Mouse (Mus musculus) MEL-GATA-1-ER (cell line): ENCODE measurements around the gene Wdfy2.

Experiments used
- DNase-seq: peaks from one replicate; pipeline ENCODE4 v3.0.0-alpha.2; 2012; ENCODE audit warnings: low read depth; ENCODE audit errors: extremely low read depth

The Wdfy2 gene

DNA sequence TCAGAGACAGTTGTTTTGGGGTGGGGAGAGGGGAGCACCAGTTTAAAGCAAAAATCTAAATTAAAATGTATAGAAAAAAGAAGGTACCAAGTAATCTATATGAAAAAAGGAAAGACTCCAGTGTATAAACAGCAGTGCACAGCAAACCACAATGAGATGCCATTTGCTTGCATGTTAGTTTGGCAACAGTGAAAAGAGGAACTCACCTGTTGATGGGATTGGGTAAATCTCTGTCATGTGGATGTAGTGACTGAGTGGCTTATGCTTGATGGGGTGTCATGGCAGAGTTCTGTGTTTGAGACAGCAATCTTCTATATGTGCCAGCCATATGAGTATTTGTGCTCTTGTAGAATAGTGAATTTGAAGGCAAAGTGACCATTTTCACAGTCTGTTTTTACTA, 85.2 kb downstream of the Wdfy2 start:
- no peak for DNase-seq

DNA sequence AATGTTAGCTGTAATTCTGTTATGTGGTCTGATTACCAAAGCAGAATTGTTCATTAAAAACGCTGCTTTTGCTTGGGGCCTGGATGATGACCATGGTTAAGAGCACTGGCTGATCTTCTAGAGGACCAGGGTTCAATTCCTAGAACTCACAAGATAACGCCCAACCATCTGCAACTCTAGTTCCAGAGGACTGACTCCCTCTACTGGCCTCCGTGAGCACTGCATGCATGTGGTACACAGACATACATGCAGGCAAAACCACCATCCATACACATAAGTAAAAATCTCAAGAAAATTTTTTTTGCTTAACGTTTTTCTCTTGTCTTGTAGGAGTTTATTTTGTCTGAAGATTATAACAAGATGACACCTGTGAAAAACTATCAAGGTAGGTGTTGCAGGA, 87.3 kb downstream of the Wdfy2 start:
- no peak for DNase-seq

DNA sequence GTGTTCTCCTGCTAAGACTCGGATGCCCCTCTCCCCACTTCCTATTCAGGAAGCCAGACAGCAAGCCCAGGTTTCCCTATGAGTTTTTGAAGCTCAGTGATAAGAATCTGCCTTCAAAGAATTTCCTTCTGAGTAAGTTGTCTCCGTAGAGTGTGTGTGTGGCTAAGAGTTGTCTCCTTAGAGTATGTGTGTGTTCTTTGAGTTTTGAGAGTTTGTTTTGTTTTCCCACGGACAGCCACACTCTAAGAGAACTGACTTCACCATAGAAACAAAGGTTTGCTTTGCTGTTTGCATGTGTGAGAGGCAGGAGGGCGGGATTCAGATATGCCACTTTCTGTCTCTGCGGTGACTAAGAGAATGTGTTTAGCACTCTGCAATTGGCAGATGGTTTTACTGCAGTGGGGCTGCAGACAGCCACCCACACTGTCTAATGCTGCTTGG, 90.6 kb downstream of the Wdfy2 start:
- DNase-seq, result no peak

DNA sequence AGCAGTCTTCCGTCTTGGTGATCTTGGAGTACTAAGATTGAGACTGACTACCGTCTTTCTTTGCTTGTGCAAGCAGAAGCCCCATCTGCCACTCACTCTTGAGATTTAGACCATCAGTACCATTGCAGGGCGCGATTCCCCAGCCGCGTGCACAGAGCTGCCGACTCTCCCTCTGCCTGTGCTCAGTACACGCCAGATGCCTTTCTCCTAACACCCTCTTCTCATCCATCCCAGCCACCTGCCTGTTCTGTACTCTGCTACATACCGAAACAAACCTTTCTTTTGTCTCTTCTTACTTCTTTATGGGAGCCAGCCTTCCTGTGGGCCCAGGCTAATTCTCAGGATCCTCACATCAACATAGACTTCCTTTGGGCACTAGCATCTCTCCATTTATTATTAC, 97.9 kb downstream of the Wdfy2 start:
- no peak for DNase-seq

DNA sequence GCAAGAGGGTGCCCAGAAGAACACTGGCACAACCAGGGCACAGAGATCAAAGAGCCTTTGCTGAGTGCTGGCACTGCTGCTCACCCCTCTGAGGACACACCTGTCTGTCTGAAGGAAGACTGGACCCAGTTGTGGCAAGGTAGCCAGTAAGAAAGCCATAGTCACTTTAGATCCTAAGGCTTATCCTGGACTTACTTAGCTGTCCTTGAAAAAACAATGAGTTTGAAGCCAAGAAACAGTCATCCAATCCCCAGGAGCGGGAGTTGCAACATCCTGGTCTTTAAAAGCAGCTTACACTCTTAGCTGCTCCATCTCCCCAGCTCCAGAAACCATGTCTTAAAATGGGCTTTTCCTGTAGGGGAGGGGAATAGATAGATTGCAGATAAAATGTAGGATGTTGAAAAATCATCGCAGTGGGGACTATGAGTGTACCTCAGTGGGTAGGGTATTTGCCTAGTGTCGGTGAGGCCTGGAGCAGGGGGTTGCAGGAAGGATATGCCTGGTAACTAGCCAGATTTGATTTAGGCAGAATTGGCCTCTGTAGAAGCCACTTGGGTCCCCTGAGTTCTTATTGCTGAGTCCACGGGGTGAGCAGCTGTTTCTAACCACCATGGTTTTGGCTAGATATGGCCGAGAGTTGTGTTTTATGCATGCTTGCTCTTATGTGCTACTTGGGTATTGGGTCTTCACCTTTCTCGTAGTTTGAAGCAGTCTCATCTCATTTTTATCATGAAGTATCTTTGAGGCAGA, 99.3 kb downstream of the Wdfy2 start:
- DNase-seq, result no peak

DNA sequence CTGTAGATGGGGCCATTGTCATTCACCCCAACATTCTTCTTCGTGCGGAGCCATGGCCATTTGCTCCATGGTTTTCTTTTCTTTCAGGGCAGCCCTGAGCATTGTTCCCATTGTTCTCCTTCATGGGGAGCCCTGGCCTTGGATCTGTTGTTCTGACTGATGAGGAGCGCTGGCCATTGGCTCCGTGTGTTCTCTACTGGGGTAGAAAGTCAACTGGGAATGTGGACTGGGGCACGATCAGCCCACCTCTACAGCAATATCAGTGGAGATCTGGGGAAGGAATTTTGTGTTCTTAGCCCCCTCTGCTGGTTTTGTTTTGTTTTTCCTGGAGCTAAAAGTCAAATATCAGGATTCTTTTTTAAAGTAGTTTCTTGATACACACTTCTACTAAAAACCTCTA, 100.2 kb downstream of the Wdfy2 start:
- DNase-seq, result no peak

DNA sequence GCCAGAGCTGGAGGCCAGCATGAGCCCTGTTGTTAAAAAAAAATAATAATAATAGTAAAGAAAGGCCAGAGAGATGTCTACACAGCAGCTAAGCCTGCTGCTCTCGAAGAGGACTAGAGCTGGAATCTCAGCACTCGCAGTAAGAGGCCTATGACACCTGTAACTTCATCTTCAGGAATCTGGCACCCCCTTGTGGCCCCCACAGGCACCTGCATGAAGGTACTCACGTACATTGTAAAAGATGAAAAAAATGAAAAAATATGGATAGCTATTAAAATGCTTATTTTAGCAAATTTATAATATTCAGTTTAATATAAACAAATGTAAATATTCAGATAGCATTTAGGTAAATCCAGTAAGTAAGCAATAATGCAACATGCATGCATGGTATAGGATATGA, 102.0 kb downstream of the Wdfy2 start:
- no peak for DNase-seq

DNA sequence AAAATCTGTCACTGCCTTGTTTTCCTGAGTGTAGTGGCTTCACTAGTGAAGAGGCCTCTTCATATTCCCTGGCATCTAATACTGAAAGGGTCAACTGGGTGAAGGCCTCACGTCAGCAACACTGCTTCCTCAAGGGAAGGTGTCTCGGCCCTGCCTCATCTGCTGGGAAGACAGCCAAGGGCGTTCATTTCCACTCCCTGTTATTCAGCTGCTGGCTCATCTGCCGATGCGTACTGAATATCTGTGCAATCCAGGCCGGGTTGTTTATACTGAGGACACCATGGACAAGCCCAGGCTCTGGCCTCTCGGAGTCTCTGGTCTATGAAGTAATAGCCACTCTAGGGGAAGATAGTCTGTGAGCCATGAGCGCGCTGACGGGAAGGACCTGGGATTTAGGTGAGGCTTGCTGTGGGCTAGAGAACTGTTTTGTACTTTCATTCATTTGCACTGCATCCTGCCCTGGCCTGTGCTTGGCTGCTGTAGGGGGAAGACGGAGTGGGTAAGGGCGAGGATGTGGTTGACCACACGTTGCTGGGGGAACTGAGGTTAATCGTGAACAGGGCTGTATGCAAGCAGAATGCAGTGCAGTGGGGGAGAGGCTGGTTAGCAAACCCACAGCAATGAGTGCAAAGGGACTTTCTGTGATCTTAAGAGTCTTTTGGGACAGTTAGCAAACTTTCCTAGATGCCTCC, 103.1 kb downstream of the Wdfy2 start:
- DNase-seq, result no peak

DNA sequence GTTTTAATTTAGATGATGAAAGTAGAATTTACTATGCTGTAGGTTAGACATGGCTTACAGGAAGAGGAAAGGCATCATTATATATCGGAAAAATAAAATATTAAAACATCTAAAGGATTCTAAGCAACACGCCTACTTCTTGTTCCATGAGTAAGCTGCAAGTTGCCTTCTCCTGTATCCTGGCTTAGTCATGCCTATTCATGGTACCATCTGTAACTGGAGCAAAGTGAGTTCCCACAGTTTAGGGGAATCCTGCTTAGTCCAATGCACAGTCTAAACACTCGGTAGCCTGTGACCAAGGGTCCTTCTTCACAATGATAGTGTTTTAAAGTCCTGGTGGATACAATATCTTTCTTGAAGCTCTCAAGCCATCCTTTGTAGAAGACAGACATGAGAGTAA, 109.3 kb downstream of the Wdfy2 start:
- DNase-seq, result no peak

DNA sequence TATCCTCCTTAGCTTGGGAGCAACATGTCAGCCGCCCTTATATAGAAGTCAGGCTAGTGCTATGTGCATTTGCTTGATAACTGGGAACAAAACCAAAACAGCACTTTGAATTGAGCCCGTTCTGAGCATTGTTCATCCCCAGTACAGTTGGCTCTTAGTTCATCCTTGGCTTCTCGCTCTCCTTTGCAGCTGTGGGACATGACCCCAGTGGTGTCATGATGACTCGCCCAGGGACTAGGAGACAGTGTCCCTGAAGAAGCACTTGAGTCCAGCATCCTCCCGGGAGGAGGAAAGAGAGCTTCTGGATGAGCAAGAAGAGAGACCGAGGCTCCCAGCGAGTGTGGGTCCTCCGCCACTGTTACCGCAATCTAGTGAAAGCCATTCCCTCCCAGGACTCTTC, 118.6 kb downstream of the Wdfy2 start:
- DNase-seq, result no peak

DNA sequence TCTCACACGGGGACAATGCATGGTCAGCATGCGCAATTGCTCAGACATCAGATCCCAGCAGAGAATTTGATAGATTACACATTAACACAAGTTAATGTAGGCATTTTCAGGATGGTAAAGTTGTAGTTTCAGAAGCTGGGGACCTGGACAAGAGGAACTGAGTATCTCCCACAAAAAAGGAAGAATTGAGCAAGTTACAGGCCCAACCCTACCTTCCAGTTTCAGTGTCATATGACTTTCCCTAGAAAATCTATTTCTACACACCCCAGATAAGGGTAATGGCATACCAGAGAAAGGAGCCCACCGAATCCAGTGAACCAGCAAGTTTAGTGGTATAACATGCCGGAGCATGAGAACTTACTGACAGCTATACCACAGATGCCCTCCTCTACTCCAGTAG, 126.2 kb downstream of the Wdfy2 start:
- DNase-seq, result no peak

DNA sequence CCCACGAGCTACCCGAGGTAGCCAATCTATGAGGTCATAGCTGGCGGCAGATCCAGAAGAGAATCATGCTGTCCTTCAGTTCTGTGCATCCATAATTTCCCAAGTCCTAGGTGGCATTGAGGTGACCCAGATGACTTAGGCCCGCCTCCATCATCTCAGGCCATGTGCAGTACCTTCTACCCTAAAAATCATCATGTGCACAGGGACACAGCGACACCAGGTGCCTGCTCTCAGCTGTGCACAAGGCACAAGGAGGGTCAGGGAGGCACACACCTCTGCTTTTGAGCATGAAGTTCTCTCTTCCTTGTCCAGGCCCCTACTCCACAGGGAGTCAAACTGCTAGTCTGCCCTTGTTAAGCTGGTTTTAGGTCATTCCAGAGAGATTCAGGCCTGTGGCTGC, 127.9 kb downstream of the Wdfy2 start:
- no peak for DNase-seq

DNA sequence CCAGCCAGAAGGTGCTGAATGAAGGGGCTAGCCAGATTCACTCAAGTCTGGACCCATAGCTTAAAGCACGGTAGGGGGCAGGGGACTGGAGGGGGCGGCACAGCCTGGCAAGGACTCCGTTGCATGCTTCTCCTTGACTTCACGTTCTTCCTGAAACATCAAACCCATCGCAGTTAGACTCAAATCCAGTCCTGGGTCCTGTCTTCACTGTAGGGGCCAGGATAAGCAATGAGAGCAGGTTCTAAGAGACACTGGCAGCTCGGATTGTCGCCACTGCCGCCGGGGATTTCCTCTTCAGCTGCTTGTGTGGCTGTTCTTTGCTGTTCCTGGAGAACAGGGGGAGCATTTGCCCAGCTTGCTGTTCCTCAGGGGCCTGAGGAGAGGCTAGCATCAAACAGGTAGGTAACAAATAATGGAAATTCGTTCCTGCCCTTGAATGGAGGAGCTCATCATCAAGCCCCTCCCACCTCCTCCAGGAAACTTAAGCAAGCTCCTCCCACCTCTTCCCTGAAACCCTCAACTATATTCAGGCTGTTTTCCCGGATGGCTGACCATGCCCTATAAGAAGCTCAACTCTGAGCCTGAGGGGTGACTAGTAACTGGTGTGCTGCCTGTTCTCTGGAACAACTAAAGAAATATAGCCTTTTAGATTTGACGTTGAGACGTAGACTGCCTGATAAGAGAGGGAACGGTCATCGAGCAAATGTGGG, 128.5 kb downstream of the Wdfy2 start:
- no peak for DNase-seq

DNA sequence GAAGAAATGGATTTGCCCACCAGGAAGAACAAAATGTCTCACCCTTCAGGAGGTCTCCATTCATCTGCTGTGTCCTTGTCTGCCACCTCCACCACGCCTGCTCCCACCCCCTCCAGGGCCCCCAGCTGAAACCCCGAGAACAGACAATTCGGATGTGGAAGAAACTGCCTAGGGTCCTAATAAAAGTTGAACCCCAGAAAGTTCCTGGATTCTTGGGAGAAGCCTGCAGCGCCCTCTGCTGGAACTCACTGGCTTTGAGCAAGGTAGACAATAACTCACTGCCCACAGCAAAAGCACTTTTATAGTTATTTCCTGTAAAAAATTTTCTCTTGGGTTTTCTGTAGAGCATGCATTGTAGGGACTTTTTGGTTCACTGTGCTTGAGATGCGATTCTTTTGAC, 137.6 kb downstream of the Wdfy2 start:
- peak; percentile 30 for DNase-seq

DNA sequence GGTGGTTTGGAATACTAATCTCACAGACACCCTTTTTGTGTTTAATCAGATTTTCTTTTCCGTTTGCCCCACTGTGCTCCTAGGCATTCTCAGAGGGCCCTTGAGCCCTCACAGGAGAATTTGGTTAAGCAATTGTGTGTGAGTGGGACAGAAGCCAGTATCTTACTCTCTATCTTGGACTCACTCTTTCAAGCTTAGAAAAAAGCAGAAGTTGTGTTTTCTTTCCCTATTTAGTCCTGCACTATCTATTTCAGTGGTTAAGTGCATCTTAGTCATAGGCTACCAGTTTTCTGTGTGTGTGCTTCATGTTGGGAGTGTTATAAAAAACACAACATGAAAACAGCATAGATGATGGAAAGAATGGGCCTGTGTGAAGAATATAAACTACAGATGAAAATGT, 142.3 kb downstream of the Wdfy2 start:
- peak; percentile 70 for DNase-seq

DNA sequence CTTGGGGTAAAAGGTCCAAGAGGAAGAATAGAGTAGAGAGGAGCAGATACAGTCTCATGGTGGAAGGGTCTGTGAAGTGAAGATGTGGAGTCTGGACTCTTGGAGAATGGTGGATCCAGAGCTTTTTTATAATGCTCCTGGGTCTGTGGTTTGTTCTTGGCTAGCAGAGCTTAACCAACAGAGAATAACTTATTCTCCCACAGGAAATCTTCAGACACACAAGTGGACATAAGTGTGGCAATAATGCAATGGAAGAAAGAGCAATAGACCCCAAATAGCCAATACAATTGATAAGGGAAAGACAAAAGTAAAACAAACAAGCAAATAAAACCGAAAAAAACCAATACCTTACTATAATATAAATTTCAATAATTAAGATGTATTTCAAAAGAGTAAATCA, 146.9 kb downstream of the Wdfy2 start, which contains the start of gene Defb48:
Gene Defb48 (minus strand): TSS at position 101 of the 400 bp plus-strand sequence.
- no peak for DNase-seq

DNA sequence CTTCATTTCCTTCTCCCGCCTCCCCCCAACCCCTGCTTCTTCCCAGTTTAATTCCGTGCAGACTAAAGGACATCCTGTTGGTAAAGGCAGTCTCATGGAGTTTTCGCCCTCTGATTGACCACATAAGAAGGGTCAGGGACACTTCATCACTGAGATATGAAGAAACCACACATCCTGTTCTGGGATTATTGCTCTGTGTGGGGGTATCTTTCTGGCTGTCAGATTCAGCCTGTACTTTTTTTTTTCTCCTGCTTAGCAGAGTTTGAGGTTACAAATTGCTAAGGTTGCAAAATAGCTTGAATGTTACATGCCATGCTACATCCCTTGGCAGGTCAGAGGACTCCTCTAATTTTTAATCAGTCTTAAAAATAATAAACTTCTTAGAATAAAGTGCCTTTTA, 153.8 kb downstream of the Wdfy2 start:
- DNase-seq, result no peak

DNA sequence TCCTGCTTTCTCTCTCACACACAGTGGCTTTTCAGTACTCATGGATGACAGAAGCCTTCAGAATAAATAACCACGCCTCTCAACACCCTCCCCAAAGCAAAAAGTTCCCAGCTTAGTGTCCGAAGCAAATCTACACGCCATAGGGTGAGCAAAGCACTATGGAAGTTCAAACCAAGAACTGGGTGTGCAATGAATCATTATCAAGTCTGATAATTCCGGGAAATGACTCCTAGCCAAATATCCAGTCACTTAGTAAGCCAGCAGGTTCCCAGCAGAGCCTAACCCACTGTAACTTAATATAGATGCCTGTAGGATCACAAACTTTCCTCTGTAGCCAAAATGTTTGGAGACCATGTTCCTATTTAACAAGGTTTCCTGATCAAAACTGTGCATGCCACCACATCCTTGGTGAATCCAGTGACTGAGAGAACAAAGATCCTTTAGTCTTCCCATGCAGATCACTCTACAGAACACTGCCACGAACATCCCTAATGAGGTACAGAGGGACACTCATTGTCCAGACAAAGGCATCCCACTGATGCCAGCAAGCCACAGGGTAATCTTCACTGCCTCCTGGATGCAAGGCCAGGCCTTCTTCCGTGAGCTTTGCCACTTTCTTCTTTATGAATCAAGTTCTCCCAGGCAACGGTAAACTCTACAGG, 154.5 kb downstream of the Wdfy2 start:
- DNase-seq, result no peak

DNA sequence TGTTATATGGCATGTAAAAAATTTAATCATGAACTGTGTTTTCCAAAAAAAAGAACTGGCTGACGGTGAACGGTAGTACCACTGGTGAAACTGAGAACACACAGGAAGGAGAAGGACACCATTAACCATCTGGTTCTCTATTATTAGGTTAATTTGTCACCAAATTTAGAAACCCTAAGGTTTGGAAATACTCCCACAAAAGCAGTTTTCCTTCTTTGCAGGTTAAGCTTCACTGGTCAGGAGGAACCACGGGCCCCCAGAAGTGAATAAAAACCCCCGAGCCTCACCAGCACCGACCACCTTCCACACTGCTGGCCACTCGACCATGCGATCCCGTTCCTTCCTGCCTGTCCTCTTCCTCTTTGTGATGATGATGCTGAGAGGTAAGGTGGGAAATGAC, 160.3 kb downstream of the Wdfy2 start, which contains the start of gene Defb47:
Gene Defb47 (plus strand): TSS at position 301 of the 400 bp plus-strand sequence.
- DNase-seq, result no peak

DNA sequence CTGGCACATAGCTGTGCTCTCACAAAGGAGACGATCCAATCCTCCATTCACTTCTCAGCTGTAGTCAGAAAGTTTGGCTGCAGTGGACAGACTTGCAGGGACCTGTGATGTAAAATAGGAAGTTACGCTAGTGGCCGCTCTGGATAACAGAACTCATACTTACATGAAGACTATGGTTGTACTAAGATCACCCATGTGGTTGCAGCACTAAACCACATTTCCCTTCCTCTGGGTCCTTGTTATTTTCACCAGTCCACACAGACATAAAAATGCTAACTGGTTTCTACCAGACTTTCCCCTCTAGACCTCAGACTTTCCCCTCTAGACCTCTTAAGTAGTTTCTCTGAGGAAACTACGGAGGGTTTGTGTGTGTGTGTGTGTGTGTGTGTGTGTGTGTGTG, 161.5 kb downstream of the Wdfy2 start:
- no peak for DNase-seq

DNA sequence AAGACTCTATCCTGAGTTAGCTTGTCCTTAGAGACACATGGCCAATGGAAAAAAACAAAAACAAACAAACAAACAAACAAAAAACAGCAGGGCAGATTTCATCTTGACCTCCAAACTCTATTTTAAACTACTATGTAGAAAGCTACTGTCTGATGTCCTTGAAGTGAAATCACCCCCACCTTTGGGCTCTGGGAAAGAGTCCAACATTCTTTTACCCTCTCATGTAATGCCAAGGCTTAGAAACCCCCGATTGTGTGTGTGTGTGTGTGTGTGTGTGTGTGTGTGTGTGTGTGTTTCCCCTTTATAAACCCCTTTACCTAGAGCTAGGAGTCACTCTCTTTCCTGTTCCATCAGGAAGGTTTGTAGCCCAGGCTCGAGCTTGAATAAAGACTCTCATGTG, 165.1 kb downstream of the Wdfy2 start:
- DNase-seq, result no peak
